Mouse (Mus musculus) frontal cortex, postnatal 14 days (tissue): ENCODE data around the gene Rsph1.

Experiments
- DNase-seq, 2 experiments: peaks; one replicate each; pipeline ENCODE4 v3.0.0; 2022; ENCODE audit warnings: low spot score in 2 of 2

Rsph1 gene

GRCm38 (mm10) chr17:31304895-31305775, 28.0 kb upstream of the Rsph1 start:
- no peak for DNase-seq

GRCm38 (mm10) chr17:31303401-31303800, 26.2 kb upstream of the Rsph1 start:
- DNase-seq = no peak

DNA sequence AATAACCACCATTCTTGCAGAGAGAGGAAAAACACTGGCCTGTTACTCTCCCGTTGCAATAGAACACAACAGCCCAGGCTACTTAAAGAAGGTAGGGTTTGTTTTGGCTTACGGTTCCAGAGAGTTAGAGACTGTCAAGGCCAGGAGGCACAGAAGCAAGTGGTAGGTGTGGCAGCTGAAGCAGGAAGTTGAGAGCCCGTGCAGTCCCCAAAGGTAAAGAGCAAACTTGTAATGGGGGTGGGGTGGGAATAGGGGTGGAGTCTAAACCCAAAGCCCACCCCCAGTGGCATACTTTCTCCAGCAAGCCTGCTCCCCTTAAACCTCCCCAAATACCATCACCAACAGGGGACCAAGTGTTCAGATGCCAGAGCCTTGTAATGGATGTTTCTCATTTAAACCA, 23.6 kb upstream of the Rsph1 start:
- no peak for DNase-seq

DNA sequence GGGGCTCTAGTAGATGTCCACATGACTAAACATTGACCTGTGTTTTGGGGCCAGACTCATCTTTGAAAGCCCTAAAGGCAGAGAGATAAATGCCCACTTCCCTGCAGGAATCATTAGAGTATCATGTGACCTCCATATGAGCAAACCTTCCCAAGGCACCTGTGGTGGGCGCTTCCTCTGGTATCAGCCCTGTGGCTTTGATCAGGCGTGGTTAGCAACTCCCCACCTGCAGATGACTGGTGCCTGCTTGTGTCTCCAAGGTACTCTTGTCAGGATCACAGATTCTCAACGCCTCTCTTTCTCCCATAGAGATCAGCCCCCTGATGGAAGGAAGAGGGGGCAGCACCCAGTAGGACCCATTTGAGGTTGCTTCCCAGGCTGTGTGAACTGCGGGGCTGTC, 22.8 kb upstream of the Rsph1 start:
- DNase-seq = no peak

DNA sequence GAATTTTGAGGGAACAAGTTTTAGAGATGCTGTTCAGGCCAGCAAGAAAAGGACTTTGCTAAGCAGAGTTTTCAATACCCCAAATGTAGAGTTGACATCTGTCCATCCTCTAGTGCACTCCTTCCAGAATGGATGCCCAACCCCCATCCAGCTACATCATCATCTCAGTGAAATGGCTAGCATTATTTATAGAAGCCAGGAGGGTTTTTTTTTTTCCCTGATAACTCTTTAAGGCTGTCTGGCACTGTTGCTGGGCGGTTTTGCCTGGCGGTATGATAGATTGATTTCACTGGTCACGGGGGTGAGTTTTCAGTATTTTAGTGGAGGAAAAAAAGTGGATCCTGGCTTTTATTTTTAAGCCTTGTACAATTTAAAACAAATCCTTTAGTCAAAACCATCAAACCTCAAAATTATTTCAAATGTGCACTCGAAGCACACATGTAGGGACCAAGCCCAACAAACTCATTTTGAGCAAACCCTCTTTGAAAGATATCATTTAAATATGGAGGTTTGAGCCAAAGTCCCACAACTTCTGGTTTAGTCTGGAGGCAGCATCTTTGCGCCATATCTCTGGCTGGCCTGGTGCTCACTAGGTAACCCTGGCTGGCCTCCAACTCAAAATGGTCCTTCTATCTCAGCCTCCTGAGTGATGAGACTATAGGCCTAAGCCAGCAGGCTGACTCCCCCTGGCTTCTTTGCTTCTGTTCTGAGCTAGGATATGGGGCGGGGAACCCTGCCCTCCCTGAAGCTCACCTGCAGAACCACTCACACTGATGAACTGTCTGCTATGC, 21.4 kb upstream of the Rsph1 start:
- no peak for DNase-seq

GRCm38 (mm10) chr17:31297521-31297939, 20.3 kb upstream of the Rsph1 start:
- no peak for DNase-seq

- DNase-seq = peak in 1 of 2 experiments; percentile 55
Measured at GRCm38 (mm10) chr17:31295892-31296781, 19.0 kb upstream of the Rsph1 start.

DNA sequence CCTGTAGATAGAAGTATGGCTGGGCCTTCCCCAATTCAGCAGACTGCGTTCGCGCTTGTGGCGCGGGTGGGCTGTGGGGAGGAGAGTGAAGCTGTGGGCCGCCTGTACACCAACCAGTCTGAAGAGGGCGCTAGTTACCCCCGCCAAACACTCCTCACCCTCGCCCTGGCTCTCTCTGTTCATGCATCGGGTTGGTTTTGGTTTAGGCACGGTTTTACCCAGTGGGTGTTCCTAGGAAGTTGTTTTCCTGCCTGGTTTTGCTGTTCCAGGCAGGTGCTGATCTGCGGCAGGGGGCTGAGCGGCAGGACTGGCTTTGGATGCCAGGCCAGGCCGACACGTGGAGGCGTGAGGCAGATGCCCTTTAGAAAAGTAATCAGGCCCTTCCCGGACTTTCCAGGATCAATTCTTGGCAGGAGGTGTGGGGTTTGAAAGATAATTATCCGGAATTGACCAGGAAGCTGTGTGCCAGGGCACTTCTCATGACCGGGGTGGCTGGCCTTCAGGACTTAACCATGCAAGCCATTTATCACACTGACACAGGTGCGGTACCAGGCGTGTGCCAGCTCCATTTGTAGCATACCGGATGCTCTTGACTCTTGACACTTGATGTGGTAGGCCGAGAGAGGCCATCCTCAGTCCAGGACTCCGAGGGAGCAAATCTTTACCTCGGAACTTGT, 18.2 kb upstream of the Rsph1 start:
- no peak for DNase-seq

DNA sequence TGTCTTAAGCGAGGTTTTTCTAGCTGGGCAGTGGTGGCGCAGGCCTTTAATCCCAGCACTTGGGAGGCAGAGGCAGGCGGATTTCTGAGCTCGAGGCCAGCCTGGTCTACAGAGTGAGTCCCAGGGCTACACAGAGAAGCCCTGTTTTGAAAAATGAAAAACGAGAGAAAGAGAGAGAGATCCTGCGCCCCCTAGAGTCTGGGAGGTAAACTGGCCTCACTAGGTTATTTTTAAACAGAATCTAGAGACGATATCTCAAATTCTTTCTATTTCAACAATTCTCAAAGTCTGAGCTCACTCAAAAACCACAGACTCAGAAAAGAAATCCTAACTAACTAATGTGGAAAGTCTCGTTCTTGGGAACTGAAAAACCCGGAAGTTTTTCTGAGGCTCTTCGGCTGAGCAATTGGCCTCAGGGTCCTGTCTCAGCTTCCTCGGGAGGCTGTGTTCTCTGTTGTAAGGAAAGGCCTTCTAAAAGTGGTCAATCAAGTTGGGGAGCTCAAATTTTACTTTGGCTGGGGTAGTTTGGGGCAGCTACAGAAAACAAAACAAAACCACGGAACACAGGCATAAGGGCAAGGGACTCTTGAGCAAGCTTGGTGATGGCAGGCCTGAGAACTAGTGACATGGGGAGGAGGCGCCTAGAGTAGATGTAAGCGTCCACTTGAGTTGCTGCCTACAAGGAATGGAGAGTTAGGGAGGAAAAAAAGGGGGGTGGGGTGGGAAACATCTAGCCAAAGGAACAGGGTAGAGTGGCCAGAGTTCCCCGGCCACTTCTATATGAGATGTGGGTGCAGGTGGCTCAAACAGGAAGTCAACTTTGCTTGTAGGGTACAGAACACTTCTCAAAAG, 17.4 kb upstream of the Rsph1 start:
- no peak for DNase-seq

DNA sequence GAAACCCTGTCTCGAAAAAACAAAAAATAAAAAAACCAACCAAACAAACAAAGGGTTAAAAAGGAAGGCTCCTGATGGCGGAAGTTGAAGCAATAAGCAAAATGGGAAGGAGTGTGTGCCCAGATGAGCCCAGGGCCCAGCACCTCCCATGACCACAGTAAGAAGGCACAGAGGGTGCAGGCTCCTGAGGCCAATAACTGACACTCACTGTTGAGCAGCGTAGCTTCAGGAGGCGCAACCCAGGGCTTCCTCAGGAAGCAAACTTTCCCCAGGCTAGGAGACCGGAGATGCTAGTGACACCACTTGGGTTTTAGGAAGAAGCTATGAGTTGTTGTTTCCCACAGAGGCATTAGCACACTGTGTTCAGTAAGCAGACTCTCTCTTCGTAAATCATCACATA, 13.7 kb upstream of the Rsph1 start:
- no peak for DNase-seq

GRCm38 (mm10) chr17:31290311-31290710, 13.1 kb upstream of the Rsph1 start:
- DNase-seq = no peak

DNA sequence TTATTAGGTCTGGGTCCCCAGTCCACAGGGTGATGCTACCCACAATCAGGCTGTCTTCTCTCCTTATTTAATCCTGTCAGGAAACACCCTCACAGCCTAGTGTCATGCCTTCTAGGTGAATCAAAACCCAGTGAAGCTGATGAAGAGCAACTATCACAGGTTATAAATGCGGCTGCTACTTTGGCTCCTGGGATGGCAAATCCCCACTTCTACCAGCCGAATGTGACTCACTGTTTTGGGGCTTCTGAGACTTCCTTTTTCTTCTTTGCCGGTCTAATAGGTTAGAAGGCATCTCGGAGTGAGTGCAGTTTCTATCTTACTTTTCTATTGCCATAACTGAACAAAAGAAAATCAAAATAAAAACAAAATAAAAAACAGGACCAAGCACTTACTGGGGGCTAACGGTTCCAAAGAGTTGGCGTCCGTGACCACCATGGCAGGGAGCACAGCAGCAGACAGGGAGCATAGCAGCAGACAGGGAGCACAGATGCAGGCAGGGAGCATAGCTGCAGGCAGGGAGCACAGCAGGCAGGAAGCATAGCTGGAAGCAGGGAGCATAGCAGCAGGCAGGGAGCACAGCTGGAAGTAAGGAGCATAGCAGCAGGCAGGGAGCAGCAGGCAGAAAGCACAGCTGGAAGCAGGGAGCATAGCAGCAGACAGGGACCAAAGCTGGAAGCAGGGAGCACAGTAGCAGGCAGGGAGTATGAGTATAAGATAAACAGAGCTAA, 12.0 kb upstream of the Rsph1 start:
- no peak for DNase-seq

GRCm38 (mm10) chr17:31287216-31287615, 10.0 kb upstream of the Rsph1 start:
- DNase-seq = no peak

GRCm38 (mm10) chr17:31286492-31286891, 9.3 kb upstream of the Rsph1 start, which contains the start of gene Slc37a1:
Gene Slc37a1, plus strand, starts transcription at chr17:31286792.
- DNase-seq = no peak

GRCm38 (mm10) chr17:31285867-31286266, 8.7 kb upstream of the Rsph1 start:
- DNase-seq = no peak

GRCm38 (mm10) chr17:31282687-31283053, 5.5 kb upstream of the Rsph1 start:
- DNase-seq = no peak

- DNase-seq = no peak
Measured at GRCm38 (mm10) chr17:31281830-31282686, 4.9 kb upstream of the Rsph1 start.

DNA sequence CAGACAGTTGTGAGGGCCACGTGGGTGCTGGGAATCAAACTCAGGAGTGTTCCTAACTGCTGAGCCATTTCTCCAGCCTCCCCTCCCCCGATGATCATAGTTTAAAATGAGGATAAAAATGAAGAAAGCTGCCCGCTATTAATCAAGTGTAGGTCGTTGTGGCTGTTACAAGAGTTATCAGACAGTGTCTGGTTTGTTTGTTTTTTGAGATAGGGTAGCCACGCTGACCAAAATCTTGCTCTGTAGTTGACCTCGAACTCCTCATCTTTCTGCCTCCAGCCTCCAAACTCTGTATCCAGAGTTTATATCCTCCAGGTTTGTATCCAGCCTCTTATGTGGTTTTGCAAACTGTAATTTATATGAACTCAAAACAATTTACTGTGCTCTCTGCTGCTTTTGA, 3.1 kb upstream of the Rsph1 start:
- DNase-seq = no peak

GRCm38 (mm10) chr17:31279541-31279940, 2.4 kb upstream of the Rsph1 start:
- no peak for DNase-seq
